Mouse (Mus musculus): ENCODE measurements around the gene Anks3. TPM values are rescaled to one million over a fixed set of nuclear protein-coding genes. Genes with fewer than 3 reads are reported as not detected.

The Anks3 gene
- polyA plus RNA-seq, 1 experiment from 2014 or later: 63.0 TPM

DNA sequence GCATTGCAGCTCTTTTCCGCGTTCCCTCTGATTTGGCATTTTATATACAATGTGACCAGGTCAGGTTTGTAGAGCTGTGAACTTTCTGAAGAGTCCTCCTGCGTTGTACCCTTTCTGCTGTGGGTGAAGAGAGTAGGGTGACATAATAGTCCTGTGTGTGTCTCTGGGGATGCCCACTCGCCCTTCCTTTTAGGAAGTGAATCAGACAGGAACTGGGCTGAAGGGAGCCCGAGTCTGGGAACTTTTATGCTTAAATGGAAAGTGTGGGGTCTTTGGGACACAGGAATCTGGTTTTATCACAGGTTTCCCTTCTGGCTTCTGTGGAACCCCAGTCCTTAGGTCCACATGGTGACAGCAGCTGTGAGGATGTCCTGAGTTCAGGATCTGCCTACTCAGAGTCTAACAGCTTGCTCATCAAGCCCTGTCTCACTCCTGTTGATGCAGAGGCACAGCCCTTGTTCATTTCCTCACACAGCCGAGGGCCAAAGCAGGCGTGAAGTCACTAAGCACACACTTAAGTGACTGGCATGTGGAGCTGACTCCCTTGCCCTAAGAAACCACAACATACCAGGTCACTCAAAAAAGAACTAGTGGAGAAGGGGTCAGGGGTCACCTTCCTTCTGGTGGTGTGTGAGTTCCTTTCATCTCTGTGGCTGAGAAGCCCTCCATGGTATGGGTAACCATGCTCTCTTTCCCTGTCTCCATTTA is 69.7 kb downstream of the Anks3 start:
- Histone ChIP-seq H3K36me3 (peaks cover 23% of the 10 kb centered on the region; the same call in 1 of the 2 replicates), H3K27ac (no peak overlapping the region), H3K4me3 (replicated peaks) (no peak overlapping the region), H3K9ac (replicated peaks) (no peak overlapping the region), H3K27me3 (no peaks in the 10 kb centered on the region), H3K9me3 (no peaks in the 10 kb centered on the region), H3K4me2 (no peak overlapping the region), H3K4me1 (replicated peaks) (peaks cover 10% of the 10 kb centered on the region)
- no peak for ATAC-seq (ENCODE audit: insufficient number of reproducible peaks, insufficient read depth, low FRiP score, low TSS enrichment, low read depth)
- whole genome bisulfite sequencing: 81% methylated on average over 7 of the region's 7 CpGs

DNA sequence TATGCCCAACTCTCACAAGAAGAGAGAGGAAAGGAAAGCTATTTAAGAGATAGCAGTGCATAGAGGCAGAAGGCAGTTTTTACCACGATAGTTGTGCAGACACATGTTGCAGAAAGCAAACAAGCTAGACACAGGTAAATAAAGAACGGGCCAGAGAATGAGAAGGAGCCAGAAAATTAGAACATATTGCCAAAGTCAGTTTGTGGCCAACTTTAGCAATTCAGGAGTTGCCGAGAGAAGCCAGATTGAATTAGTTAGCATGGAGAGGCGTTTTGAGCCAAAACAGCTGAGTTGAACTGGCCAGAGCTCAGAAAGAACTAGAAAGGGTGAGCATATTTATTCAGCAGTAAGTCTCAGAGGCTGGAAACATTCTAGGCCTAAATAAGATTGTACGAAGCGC is 71.8 kb downstream of the Anks3 start:
- 92% methylated on average over 6 of the region's 6 CpGs for WGBS
- no peak for ATAC-seq (ENCODE audit: insufficient number of reproducible peaks, insufficient read depth, low FRiP score, low TSS enrichment, low read depth)

More for the DNA sequence above, 71.8 kb downstream of the Anks3 start:
- no peak overlapping the region for H3K4me3 ChIP-seq (replicated peaks)
- no peak overlapping the region for H3K4me2 ChIP-seq
- H3K27ac ChIP-seq: no peak overlapping the region
- H3K9me3 ChIP-seq: no peaks in the 10 kb centered on the region
- peaks cover 20% of the 10 kb centered on the region for H3K4me1 ChIP-seq (replicated peaks)
- H3K9ac ChIP-seq (replicated peaks): no peak overlapping the region
- H3K27me3 ChIP-seq: no peaks in the 10 kb centered on the region
- H3K36me3 ChIP-seq: peaks cover 23% of the 10 kb centered on the region; the same call in 1 of the 2 replicates

Other genes with a start within 250 kb of the Anks3 start
- gene Nmral1, start 244.8 kb downstream of the Anks3 start, polyA plus RNA-seq (2016; fragmentation: Nextera tagmentation; extraction: Ambion mirVana): 179 and 191 TPM in 2 replicates
- 102 and 106 TPM in 2 replicates for gene Hmox2, start 237.8 kb downstream of the Anks3 start, polyA plus RNA-seq (2016; fragmentation: Nextera tagmentation; extraction: Ambion mirVana)
- 90.1 and 93.3 TPM in 2 replicates for gene Cdip1, start 173.9 kb downstream of the Anks3 start, polyA plus RNA-seq (2016; fragmentation: Nextera tagmentation; extraction: Ambion mirVana)
- gene 4930562C15Rik, start 128.8 kb downstream of the Anks3 start, polyA plus RNA-seq (2016; fragmentation: Nextera tagmentation; extraction: Ambion mirVana): 0.46 and 0.58 TPM in 2 replicates
- 31.5 and 35.3 TPM in 2 replicates for gene Ubald1, start 83.9 kb downstream of the Anks3 start, polyA plus RNA-seq (2016; fragmentation: Nextera tagmentation; extraction: Ambion mirVana)
- gene Mgrn1, start 78.0 kb downstream of the Anks3 start, polyA plus RNA-seq (2016; fragmentation: Nextera tagmentation; extraction: Ambion mirVana): 87.1 and 87.5 TPM in 2 replicates
- 168 and 171 TPM in 2 replicates for gene Nudt16l1, start 25.4 kb downstream of the Anks3 start, polyA plus RNA-seq (2016; fragmentation: Nextera tagmentation; extraction: Ambion mirVana)
- gene Sept12, start 33.6 kb upstream of the Anks3 start, polyA plus RNA-seq (2016; fragmentation: Nextera tagmentation; extraction: Ambion mirVana): 0.08 TPM in 1 of 2 replicates, not detected in the other
- 1.6 and 4.3 TPM in 2 replicates for gene Smim22, start 43.1 kb upstream of the Anks3 start, polyA plus RNA-seq (2016; fragmentation: Nextera tagmentation; extraction: Ambion mirVana)
- 71.5 and 74.3 TPM in 2 replicates for gene Rogdi, start 49.3 kb upstream of the Anks3 start, polyA plus RNA-seq (2016; fragmentation: Nextera tagmentation; extraction: Ambion mirVana)
- 168 and 174 TPM in 2 replicates for gene Glyr1, start 85.7 kb upstream of the Anks3 start, polyA plus RNA-seq (2016; fragmentation: Nextera tagmentation; extraction: Ambion mirVana)
- gene Ubn1, start 85.9 kb upstream of the Anks3 start, polyA plus RNA-seq (2016; fragmentation: Nextera tagmentation; extraction: Ambion mirVana): 26.8 and 27.0 TPM in 2 replicates
- gene Ppl, start 168.2 kb upstream of the Anks3 start, polyA plus RNA-seq (2016; fragmentation: Nextera tagmentation; extraction: Ambion mirVana): 3.3 TPM in 2 replicates
- gene Sec14l5, start 182.9 kb upstream of the Anks3 start, polyA plus RNA-seq (2016; fragmentation: Nextera tagmentation; extraction: Ambion mirVana): 0.04 and 0.05 TPM in 2 replicates
- 14.5 and 14.7 TPM in 2 replicates for gene Nagpa, start 239.8 kb upstream of the Anks3 start, polyA plus RNA-seq (2016; fragmentation: Nextera tagmentation; extraction: Ambion mirVana)

All from limb, embryonic 12.5 days (tissue).